Mouse (Mus musculus): ENCODE measurements around the gene Stpg4.

Stpg4 gene

GRCm38 (mm10) chr17:87446767-87447611 is 19.4 kb upstream of the Stpg4 start, which contains the start of gene Calm2:
Calm2 (minus strand) TSS chr17:87446935.
- DNase-seq = peak; percentile 95

DNA sequence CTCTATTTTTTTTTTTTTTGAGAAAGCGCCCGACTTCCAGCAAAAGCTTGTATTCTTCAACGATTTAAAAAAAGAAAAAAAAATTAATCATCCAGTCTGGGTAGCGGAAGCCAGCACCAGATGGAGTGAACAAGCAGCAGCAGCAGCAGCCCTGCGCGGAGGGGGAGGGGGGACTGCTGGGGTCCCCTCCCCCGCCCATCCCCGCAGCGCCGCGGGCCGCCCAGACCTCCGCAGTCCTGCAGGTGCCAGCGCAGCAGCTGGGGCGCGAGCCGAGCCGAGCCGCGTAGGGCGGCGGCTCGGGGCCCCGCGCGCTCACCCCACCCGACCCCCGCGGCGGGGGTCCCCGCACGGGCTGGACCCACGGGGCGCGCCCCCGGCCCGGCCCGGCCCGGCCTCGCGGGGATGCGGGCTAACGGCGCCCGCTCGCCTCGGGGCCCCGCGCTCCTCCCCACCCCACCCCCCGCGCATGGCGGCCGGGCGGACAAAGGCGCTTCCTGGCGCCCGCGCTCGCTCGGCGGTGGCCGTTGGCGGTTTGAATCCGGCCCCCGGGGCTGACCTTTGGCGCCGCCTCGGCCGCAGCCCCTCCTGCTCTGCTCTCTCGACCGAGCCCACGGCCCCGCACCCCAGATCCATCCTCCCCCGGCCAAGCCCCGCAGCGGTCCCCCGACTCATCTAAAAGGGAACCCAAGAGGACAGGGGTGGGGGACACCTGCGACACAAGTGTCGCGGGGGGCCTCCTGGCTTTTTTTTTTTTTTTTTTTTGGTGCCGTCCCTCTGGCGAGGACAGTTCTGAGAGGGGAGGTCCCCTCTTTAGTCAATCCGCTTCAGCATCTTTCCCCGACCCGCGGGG is 18.6 kb upstream of the Stpg4 start:
- DNase-seq = peak; percentile 71

DNA sequence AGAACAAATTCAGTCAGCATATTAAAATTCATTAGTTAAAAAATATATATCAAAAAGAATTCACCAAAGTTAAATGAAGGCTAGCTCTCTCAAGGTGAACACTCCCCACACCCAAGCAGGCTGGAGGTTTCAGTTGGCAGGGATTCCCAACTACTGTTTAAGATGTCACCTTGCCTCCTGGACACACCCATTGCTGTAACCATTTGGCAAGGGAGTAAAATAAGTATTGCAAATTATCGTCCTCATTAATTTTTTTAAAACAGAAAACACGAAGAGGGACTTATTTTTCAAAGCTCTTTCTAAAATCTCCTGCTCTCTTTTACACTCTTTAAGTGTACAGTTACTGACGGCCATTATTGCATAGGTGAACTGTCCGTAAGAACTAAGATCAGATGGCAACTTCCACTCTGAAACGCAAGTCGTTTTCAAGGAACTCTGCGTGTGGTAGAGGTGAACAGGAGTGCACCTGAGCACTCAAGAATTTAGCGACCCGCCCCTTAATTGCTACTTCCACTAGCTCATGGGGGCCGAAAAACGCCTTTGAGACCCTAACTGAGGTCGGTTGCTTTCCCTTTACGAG is 17.9 kb upstream of the Stpg4 start:
- DNase-seq = no peak

GRCm38 (mm10) chr17:87444763-87445162 is 17.2 kb upstream of the Stpg4 start:
- no peak for DNase-seq

- DNase-seq = no peak
These were observed 14.0 kb upstream of the Stpg4 start for GRCm38 (mm10) chr17:87441537-87441936.

DNA sequence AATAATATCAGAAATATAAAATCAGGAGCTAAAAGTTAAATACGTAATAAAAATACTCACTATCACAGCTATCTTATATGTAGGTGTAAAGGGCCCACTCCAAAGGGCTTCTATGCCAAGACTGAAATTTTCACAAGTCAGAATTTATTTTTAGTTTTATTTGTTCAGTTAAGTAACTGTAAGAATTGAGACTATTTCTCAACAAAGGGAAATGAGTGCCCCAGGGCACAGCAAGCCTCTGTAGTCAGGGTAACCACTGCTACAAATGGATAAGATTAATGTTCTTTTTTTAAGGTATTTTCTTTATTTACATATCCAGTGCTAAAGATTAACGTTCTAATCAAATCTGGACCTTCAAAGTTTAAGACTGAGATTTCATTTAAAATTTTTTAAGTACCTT is 11.9 kb upstream of the Stpg4 start:
- DNase-seq = no peak

DNA sequence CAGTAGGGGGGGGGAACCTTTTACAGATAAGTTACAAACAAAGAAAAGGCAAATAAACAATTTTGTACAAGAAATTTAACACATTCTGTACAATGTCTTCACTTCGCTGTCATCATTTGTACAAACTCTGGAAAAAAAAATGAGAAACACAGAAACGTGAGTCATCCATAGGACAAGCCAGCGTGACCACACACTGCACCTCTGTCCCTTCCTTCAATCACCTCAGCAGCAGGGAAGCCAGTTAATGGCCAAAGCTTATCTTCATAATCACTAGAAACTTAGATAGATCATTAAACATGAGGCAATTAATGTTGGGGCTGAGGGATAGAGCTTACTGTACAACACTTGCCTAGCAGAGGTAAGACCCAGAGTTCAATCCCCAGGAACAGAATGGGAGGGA is 6.4 kb upstream of the Stpg4 start:
- no peak for DNase-seq

GRCm38 (mm10) chr17:87432743-87433142 is 5.2 kb upstream of the Stpg4 start:
- DNase-seq = no peak

GRCm38 (mm10) chr17:87432314-87432713 is 4.8 kb upstream of the Stpg4 start:
- no peak for DNase-seq

- DNase-seq = no peak
These were observed 1.9 kb upstream of the Stpg4 start for GRCm38 (mm10) chr17:87429431-87429830.

- no peak for DNase-seq
These were observed 9.5 kb downstream of the Stpg4 start for GRCm38 (mm10) chr17:87418082-87418481.

GRCm38 (mm10) chr17:87406646-87407045 is 20.9 kb downstream of the Stpg4 start:
- no peak for DNase-seq

DNA sequence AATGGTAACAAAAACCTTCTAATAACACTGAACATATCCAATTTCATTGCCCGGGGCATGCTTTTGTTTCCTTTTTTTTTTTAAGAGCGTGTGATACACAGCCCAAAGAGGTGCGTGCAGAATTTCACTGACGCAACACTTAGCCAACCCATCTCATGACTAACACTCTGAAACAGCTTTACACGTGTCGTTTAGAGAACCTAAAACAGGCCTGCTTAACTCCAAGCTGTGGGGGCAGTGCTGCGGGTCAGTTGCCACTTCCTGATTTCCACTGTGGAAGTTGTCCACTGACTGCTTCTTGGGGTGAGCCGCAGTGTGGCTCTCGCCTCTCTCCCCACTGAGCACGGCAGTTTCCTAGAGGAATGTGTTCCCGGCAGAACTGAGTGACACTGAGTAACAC is 22.0 kb downstream of the Stpg4 start:
- DNase-seq = no peak

DNA sequence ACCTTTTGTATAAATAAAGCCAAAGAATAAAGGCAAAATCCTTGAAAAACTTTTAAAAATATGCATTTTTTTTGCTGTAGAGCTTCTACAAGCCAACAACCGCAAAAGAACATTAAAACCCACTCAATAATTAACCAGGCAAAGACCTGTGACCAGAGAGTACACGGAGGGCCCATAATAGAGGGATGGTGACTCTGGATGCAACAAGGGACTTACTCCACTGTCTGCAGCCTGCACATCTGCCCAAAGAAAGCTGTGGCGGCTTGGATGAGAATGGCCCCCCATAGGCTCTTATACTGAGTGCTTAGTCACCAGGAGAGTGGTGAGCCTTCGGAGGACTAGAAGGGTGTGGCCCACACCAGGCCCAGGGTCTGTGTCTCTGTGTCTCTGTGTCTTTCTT is 24.1 kb downstream of the Stpg4 start:
- DNase-seq = no peak

DNA sequence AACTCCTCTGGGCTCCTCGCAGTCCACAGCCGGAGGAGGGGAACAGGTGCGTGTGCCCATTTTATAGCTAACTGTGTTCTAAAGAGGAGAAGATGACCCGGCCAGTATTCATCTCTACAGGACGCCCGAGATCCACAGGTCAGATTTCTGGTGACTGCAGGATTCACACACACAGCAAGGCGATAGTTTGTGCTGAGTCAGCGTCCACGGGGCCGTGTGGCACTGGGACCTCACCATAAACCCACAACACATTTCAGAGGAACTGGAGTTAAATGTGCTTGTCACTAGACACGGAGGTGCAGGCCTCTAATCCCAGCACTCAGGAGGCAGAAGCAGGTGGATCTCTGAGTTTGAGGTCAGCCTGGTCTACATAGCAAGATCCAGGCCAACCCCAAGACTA is 25.1 kb downstream of the Stpg4 start:
- DNase-seq = no peak

DNA sequence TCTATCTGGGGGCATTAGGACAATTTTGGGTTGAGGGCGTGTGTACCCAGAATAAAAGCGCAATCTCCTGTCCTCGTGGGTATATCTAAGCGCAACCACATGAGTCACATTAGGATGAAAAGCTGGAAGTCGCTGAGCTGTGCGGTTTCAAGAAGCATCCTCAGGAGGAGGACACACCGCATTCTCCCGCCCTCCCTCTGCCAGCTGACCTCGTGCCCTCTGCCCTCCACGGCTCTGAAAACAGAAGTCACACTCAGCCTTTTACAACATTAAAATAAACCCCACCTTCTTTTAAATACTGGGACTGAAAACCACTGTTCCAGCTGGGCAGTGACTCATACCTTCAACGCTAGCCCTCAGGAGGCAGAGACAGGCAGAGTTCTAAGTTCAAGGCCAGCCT is 30.5 kb downstream of the Stpg4 start:
- DNase-seq = no peak

DNA sequence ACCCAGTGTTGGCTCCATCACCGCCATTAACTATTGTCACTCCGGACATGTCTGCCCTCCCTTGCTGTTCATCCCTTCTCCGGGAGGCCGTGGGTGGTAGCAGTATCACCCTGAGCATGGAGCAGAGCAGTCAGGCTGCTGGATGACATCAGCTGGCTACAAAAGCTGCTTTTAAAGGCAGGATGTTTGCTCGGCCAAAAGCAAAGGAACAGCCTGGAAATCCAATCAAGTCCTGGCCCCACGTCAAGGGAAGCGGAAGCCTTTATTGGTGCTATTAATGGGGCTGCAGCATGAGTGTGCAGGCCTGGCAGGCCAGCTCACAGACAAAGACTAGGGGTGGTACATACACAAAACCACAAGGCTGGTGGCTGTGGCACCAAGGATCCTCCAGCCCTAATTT is 36.3 kb downstream of the Stpg4 start:
- DNase-seq = no peak

- DNase-seq = no peak
These were observed 40.5 kb downstream of the Stpg4 start for GRCm38 (mm10) chr17:87387068-87387467.

- DNase-seq = no peak
These were observed 41.7 kb downstream of the Stpg4 start for GRCm38 (mm10) chr17:87385835-87386234.

DNA sequence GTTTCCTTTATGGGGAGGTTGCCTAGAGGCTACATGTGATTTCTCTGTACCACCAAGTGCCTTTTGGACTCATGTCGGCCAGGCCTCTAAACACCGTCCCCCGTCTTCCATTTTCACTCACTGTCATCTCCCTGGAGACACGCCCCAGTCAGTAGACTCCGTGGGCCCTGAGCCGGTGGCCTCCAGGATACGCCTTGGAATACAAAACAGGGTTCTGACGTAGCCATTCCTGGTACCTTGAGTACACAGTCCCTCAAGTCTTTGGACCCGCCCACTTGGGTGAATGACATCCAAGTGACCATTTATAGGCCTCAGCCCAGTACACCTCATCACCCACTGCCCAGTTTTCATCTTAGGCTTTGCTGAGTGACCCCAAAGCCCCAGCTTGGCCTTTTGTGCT is 46.9 kb downstream of the Stpg4 start:
- DNase-seq = no peak

DNA sequence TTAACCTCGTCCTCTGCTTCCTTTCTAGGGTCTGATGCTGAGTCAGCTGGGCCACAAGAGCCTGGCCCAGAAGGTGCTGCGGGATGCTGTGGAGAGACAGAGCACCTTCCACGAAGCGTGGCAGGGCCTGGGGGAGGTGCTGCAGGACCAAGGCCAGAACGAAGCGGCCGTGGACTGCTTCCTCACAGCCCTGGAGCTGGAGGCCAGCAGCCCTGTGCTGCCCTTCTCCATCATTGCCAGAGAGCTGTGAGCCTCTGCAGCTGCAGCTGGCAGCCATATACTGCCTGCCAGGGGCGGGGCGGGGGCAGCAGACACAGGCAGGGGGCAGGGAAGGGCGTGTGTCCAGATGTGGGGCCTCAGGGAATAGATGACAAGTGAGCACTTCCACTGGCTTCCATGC is 47.7 kb downstream of the Stpg4 start:
- DNase-seq = no peak

GRCm38 (mm10) chr17:87379160-87379624 is 48.3 kb downstream of the Stpg4 start:
- no peak for DNase-seq

GRCm38 (mm10) chr17:87378354-87379159 is 49.0 kb downstream of the Stpg4 start:
- peak; percentile 73 for DNase-seq
